Mouse (Mus musculus) G1E (cell line): ENCODE data around the gene Grip1. TPM values are rescaled to one million over a fixed set of nuclear protein-coding genes. Genes with fewer than 3 reads are reported as not detected.

Experiments
- ATAC-seq: 2 replicates; pipeline ENCODE4 v1.8.0; 2016; ENCODE audit warnings: mild to moderate bottlenecking; ENCODE audit not compliant: insufficient number of reproducible peaks, poor library complexity, low FRiP score, severe bottlenecking; ENCODE audit errors: extremely low read depth
- DNase-seq: peaks from one replicate; pipeline ENCODE4 v3.0.0; 2012; ENCODE audit warnings: low spot score
- H3K27me3 ChIP-seq: 2 replicates; pipeline ENCODE4 v1.6.1; 2012; ENCODE audit warnings: mild to moderate bottlenecking, low read length, inconsistent platforms; ENCODE audit not compliant: insufficient read depth
- H3K36me3 ChIP-seq: replicated peaks from 2 replicates; pipeline ENCODE3; 2012; ENCODE audit warnings: mild to moderate bottlenecking, inconsistent platforms
- H3K4me1 ChIP-seq: 2 replicates; pipeline ENCODE4 v1.6.1; 2012; ENCODE audit warnings: low read depth, low read length, inconsistent platforms, mixed read lengths; ENCODE audit not compliant: insufficient read depth
- H3K4me3 ChIP-seq: 2 replicates; pipeline ENCODE4 v1.5.1; 2012; ENCODE audit warnings: low read depth, mild to moderate bottlenecking, inconsistent platforms, low read length, moderate library complexity, mixed read lengths
- H3K9me3 ChIP-seq: replicated peaks from 2 replicates; pipeline ENCODE4 v1.6.1; 2012; ENCODE audit warnings: inconsistent platforms
- CTCF ChIP-seq: IDR thresholded peaks from 2 replicates; pipeline ENCODE4 v1.5.1; 2012; ENCODE audit warnings: low read depth, low read length, inconsistent platforms, mixed read lengths
- GATA1 ChIP-seq: IDR thresholded peaks from 2 replicates; pipeline ENCODE4 v1.6.1; 2012; ENCODE audit warnings: borderline replicate concordance, low read length, inconsistent platforms, mixed read lengths
- GATA2 ChIP-seq: IDR thresholded peaks from 2 replicates; pipeline ENCODE4 v1.6.1; 2012; ENCODE audit warnings: low read depth, low read length, inconsistent platforms, borderline replicate concordance
- POLR2AphosphoS5 ChIP-seq: IDR thresholded peaks from 2 replicates; pipeline ENCODE4 v1.6.1; 2012; ENCODE audit warnings: low read depth, low read length, inconsistent platforms; ENCODE audit not compliant: insufficient replicate concordance
- TAL1 ChIP-seq: conservative IDR thresholded peaks from 2 replicates; pipeline ENCODE4 v1.6.1; 2012; ENCODE audit warnings: low read depth, low read length, inconsistent platforms, mixed read lengths
- polyA plus RNA-seq: library from polyadenylated mRNA; stranded (reverse); fragments of >175 nt; gene quantifications from 2 replicates; pipeline ENCODE4 v1.2.3, GENCODE M21; 2012
- total RNA-seq, 2 experiments: library from RNA; stranded (forward) in 1 of 2; stranded (reverse) in 1 of 2; fragments of 200-1000 nt in 1 of 2; fragments of >200 nt in 1 of 2; fragmentation: Nextera tagmentation in 1 of 2; gene quantifications; 2 replicates each; pipeline ENCODE4 v1.2.3; 2014 to 2017

Gene Grip1
- total and polyA plus RNA-seq, 3 experiments: 0.11 TPM; not detected in 2

GRCm38 (mm10) chr10:119423821-119424534 lies 29.7 kb upstream of the Grip1 start:
- no peaks in the 10 kb centered on the region for H3K4me1 ChIP-seq
- no peak overlapping the region for H3K4me3 ChIP-seq
- H3K27me3 ChIP-seq: no peaks in the 10 kb centered on the region
- H3K36me3 ChIP-seq: no peaks in the 10 kb centered on the region
- DNase-seq (no peak), ATAC-seq (no peak)
- no peak for TF ChIP-seq GATA2
- no peak for TF ChIP-seq CTCF
- no peak for TF ChIP-seq POLR2AphosphoS5
- no peak for TF ChIP-seq TAL1
- TF ChIP-seq GATA1: no peak
- peaks cover 40% of the 10 kb centered on the region for H3K9me3 ChIP-seq

DNA sequence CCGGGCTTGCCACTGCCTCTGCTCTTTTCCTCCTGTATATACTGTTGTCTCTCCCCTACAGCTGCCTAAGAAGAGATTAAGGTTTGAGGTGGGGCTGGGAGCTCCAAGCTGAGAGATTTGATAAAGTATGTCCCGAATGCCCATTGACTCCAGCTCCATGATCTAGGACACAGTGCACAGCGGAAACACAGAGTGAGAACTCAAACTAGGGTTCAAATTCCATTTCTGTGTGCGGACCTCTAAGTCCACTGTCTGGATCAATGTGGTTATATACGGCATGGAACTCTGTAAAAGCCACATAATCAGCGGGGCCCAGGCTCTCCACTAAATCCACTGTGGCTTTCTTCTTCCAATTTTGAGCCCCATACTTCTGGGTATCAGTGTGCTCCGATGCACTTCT lies 26.0 kb upstream of the Grip1 start:
- H3K27me3 ChIP-seq: no peaks in the 10 kb centered on the region
- no peaks in the 10 kb centered on the region for H3K36me3 ChIP-seq
- no peaks in the 10 kb centered on the region for H3K4me1 ChIP-seq
- H3K4me3 ChIP-seq: no peak overlapping the region
- TF ChIP-seq POLR2AphosphoS5: no peak
- ATAC-seq (no peak), DNase-seq (no peak)
- peaks cover 23% of the 10 kb centered on the region for H3K9me3 ChIP-seq

- no peak for DNase-seq
- Histone ChIP-seq H3K36me3 (no peaks in the 10 kb centered on the region), H3K27me3 (no peaks in the 10 kb centered on the region), H3K9me3 (peaks cover 28% of the 10 kb centered on the region), H3K4me3 (no peak overlapping the region), H3K4me1 (no peaks in the 10 kb centered on the region)
- no peak for ATAC-seq
- TF ChIP-seq CTCF (no peak), POLR2AphosphoS5 (no peak), GATA2 (no peak), GATA1 (no peak), TAL1 (no peak)
Observed at GRCm38 (mm10) chr10:119428106-119428505, 25.5 kb upstream of the Grip1 start.

GRCm38 (mm10) chr10:119430240-119430639 lies 23.4 kb upstream of the Grip1 start:
- Histone ChIP-seq H3K9me3 (peaks cover 37% of the 10 kb centered on the region), H3K4me1 (no peaks in the 10 kb centered on the region), H3K36me3 (no peaks in the 10 kb centered on the region), H3K27me3 (no peaks in the 10 kb centered on the region), H3K4me3 (no peak overlapping the region)
- ATAC-seq: no peak
- no peak for DNase-seq
- TF ChIP-seq CTCF (no peak), POLR2AphosphoS5 (no peak), TAL1 (no peak), GATA1 (no peak), GATA2 (no peak)

DNA sequence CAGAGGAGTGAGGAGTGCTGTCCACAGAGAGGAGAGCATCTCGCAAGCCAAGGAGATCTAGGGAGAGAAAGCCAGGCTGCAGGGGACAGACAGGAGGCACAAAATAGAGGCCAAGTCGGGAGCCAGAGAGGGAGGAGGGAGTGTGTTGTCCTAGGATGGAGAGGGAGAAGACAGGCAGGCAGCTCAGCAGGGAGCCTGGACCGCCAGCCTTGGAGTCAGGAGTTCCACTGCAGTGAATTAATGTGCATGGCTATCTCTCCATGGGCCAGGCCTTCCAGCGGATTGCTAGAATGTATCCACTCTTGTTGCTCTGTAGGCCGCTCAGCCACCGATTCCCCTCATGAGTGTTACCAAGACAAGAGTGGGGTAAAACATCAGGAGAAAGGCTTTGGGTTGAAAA lies 21.8 kb upstream of the Grip1 start:
- H3K27me3 ChIP-seq: no peaks in the 10 kb centered on the region
- ATAC-seq (no peak), DNase-seq (no peak)
- no peak for TF ChIP-seq GATA1
- TF ChIP-seq TAL1: no peak
- no peak for TF ChIP-seq GATA2
- no peak for TF ChIP-seq CTCF
- no peak for TF ChIP-seq POLR2AphosphoS5
- no peaks in the 10 kb centered on the region for H3K36me3 ChIP-seq
- no peak overlapping the region for H3K4me3 ChIP-seq
- no peaks in the 10 kb centered on the region for H3K4me1 ChIP-seq
- H3K9me3 ChIP-seq: peaks cover 40% of the 10 kb centered on the region

- H3K9me3 ChIP-seq: peaks cover 40% of the 10 kb centered on the region
- H3K36me3 ChIP-seq: no peaks in the 10 kb centered on the region
- no peak overlapping the region for H3K4me3 ChIP-seq
- no peaks in the 10 kb centered on the region for H3K27me3 ChIP-seq
- ATAC-seq (no peak), DNase-seq (no peak)
- H3K4me1 ChIP-seq: no peaks in the 10 kb centered on the region
- TF ChIP-seq GATA2: no peak
- TF ChIP-seq GATA1: no peak
- TF ChIP-seq CTCF: no peak
- no peak for TF ChIP-seq TAL1
- no peak for TF ChIP-seq POLR2AphosphoS5
Observed at GRCm38 (mm10) chr10:119435818-119436217, 17.8 kb upstream of the Grip1 start.

- no peak overlapping the region for H3K4me3 ChIP-seq
- no peaks in the 10 kb centered on the region for H3K4me1 ChIP-seq
- H3K27me3 ChIP-seq: no peaks in the 10 kb centered on the region
- H3K9me3 ChIP-seq: peaks cover 41% of the 10 kb centered on the region
- DNase-seq (no peak), ATAC-seq (no peak)
- TF ChIP-seq GATA2 (no peak), TAL1 (no peak), GATA1 (no peak), CTCF (no peak), POLR2AphosphoS5 (no peak)
- H3K36me3 ChIP-seq: no peaks in the 10 kb centered on the region
Observed at GRCm38 (mm10) chr10:119437319-119437718, 16.3 kb upstream of the Grip1 start.
